Mouse (Mus musculus) c-Kit-positive CD71-negative TER-119-negative erythroid progenitor cells, embryonic 14.5 days (primary cell): ENCODE results near the gene Slc41a3.
A peak's percentile ranks its signal among the peaks of the same experiment; 100 is the strongest.
"Not testable (repeated sequence)": the region's sequence is repeated elsewhere in the genome, so short reads cannot be mapped to it uniquely, and the experiment has no call there.

Source experiments
- DNase-seq: peaks from one replicate; pipeline ENCODE4 v3.0.0-alpha.2; 2013; ENCODE audit warnings: low read depth

The Slc41a3 gene

GRCm38 (mm10) chr6:90624733-90625132, 20.2 kb downstream of the Slc41a3 start:
- peak; percentile 65 for DNase-seq

DNA sequence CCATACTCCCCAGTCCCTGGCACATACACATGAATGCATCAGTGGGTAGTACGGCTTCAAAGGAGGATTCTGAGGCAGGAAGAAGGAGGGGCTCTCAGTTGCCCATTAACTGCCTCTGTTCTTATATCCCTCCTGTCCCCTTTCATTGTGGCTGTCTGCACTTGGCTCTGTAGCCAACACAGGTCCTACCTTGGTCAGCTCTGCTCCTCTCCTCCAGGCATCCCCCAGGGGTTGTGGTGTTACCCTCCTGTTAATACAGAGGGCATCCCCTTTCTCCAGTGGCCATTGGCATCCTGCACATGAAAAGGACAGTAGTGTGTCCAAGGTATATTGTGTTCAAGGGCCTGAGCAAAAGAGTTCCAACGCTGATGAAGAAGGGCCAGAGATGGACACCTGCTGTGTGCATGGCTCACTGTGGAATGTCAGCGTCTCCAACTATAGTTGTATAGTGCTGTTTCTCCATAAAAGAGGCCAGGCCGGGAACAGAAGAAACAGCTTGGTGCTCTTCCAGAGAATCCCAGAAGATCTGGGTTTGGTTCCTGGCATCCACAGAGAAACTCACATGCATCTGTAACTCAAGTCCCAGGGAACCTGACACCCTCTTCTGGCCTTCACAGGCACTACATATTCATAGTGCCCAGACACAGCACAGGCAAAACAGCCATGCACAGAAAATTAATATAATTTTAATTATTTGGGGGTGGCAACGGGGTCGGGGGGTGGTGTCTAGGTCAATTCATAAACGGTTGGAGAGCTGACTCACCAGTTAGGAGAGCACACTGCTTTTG, 20.9 kb downstream of the Slc41a3 start:
- DNase-seq: no peak

- no peak for DNase-seq
These were observed 23.0 kb downstream of the Slc41a3 start for GRCm38 (mm10) chr6:90627556-90627955.

- DNase-seq: no peak
These were observed 25.0 kb downstream of the Slc41a3 start for GRCm38 (mm10) chr6:90629506-90629905.

GRCm38 (mm10) chr6:90630427-90630826, 25.9 kb downstream of the Slc41a3 start:
- DNase-seq: no peak

DNA sequence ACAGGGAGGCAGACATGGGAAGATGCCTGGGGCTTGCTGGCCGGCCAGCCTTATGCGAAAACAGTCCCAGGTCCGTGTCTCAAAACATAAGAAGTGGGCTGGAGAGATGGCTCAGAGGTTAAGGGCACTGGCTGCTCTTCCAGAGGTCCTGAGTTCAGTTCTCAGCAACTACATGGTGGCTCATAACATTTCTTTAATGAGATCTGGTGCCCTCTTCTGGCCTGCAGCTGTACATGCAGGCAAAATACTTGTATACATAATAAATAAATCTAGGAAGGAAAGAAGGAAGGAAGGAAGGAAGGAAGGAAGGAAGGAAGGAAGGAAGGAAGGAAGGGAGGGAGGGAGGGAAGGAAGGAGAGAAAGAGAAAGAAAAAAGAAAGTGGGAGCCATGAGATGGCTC, 28.0 kb downstream of the Slc41a3 start:
- not testable (repeated sequence) for DNase-seq

DNA sequence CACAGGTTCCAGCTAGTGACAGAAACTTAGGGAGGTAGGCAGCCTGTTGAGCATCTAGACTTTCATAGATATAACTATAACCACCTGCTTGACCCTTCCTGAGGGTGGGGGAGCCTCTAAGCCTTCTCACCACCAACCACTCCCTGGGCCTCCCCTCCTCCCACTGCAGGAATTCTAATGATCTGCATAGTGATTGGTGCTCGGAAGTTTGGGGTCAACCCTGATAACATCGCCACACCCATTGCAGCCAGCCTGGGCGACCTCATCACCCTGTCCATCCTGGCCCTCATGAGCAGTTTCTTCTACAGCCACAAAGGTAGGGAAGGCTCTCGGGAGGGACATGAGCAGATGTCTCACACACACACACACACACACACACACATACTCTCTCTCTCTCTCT, 30.6 kb downstream of the Slc41a3 start:
- no peak for DNase-seq

GRCm38 (mm10) chr6:90635611-90636010, 31.1 kb downstream of the Slc41a3 start:
- DNase-seq: no peak

DNA sequence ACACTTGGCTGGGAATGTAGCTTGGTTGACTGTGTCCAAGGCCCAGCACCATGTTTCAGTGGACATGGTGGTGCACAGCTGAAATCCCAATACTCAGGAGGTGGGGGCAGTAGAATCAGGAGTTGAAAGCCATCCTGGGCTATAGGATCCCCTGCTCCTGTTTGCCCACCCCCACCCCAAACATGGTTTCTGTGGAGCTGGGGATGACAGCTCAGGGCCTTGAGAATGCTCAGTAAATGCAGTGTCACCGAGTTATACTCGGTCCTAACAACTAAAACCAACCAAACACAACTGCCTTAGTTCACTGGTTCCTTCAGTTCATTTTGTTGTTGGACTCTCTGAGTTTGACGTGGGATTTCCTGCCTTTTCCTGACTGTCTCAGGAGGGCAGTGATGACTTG, 38.5 kb downstream of the Slc41a3 start:
- DNase-seq: no peak

GRCm38 (mm10) chr6:90644965-90645364, 40.4 kb downstream of the Slc41a3 start:
- no peak for DNase-seq

- no peak for DNase-seq
These were observed 43.9 kb downstream of the Slc41a3 start for GRCm38 (mm10) chr6:90648391-90648790.

- no peak for DNase-seq
These were observed 44.8 kb downstream of the Slc41a3 start for GRCm38 (mm10) chr6:90649279-90649678.

GRCm38 (mm10) chr6:90650634-90651033, 46.1 kb downstream of the Slc41a3 start:
- no peak for DNase-seq

DNA sequence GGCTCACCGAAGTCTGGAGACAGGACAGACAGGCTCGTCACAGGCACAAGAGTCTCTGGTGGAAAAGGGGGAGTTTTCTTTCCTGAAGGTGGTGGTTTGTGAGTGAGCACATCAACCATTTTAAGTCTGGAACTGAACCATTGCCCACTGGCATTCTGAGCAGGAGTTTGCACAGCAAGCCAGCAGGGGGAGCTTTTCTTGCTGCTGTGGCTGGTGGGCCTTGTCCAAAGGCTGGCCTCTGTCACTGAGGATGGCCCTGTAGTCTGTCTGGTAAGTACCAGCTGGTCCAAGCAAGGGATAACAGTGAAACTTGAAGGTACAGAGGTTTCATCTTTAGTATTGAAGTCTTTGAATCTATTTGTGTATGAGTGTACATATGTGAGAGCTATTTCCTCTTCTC, 49.2 kb downstream of the Slc41a3 start:
- DNase-seq: no peak

GRCm38 (mm10) chr6:90656344-90656850, 51.9 kb downstream of the Slc41a3 start:
- not testable (repeated sequence) for DNase-seq

- no peak for DNase-seq
These were observed 55.4 kb downstream of the Slc41a3 start for GRCm38 (mm10) chr6:90659913-90660312.

GRCm38 (mm10) chr6:90660398-90661028, 56.0 kb downstream of the Slc41a3 start:
- no peak for DNase-seq

GRCm38 (mm10) chr6:90661029-90661399, 56.5 kb downstream of the Slc41a3 start:
- DNase-seq: no peak

GRCm38 (mm10) chr6:90662148-90662547, 57.6 kb downstream of the Slc41a3 start:
- DNase-seq: no peak

DNA sequence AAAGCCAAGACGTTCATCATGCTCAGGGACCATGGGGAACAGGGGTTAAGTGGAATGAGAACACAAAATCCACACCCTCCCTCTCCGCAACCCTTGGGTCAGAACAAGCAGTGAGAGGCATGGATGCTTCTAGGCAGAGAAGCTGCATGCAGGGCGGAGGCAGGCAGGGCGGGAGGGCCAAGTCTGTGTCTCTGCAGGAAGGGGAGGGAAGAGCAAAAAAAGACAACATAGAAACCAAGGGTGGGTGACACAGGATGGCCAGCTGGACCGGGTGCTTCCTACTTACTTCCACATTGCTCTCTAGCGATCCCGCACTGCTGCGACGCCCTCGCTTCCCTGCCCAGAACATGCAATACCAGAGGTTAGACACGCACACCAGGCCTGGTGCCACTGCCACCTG, 59.2 kb downstream of the Slc41a3 start:
- DNase-seq: no peak

DNA sequence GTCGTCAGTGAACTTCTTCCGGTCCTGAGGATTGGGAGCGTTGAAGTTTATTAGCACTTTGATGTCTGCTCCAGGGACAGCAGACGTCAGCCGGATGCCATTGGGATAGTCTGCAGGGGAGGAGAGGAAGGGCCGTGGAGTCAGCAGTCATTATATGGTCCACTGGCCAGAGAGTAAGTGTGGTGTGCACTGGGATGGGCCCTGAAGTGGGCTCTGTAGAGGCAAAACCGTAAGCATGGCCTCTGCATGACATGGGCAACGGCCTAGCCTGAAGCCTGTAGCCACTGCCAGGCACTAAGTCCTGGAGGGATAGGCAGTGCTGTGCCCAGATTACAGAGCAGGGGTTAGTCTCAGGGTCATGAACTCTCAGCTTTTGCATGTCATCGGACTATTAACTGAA, 64.2 kb downstream of the Slc41a3 start:
- DNase-seq: no peak

DNA sequence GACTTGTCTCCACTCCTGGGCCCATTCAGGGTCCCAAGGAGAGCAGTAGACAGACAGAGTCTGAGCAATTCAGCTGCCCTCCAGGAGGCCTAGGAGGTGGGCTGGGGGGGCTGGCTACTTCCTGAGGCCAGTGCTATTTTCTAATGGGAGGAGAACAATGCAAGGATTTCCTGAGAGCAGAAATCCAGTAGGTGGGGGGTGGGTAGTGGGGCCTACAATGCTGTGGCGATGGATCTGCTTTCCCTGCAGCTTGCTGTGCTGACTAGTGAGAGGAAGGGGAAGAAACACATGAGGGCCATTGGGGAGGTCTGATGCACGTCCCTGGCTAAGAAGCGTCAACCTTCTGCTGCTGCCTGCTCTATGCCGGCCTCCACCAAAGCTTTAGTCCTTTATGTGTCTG, 74.2 kb downstream of the Slc41a3 start:
- DNase-seq: no peak

DNA sequence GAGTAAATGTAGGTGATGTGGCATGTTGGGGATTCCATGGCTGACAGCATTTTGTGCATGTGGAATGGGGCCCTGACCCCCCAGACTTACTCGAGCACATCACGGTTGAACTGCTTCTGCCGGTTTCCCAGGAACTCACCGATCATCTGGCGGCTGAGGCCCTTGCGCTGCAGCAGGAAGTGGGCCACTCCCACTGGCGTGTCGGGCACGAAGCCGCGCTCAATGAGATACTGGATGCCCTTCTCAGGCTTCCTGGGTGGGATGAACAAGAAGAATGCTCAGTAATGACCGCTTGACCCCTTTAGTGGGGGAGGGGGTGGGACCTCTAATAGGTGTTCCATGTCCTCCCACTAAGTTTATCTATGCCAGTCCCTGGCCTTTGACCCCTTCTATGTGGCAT, 75.9 kb downstream of the Slc41a3 start:
- DNase-seq: no peak
